Mouse (Mus musculus) spleen, adult 18-20 months (tissue): Measurements from ENCODE around the gene 4930564D02Rik.

Experiments used
- DNase-seq, 2 experiments: peaks; one replicate each; pipeline ENCODE4 v3.0.0; 2022; ENCODE audit warnings: mixed read lengths in 2 of 2

The 4930564D02Rik gene

GRCm38 (mm10) chr3:105114269-105114668 lies 47.6 kb downstream of the 4930564D02Rik start:
- peak; percentile 9 to 45 for DNase-seq

- DNase-seq = no peak
These were observed 50.0 kb downstream of the 4930564D02Rik start for GRCm38 (mm10) chr3:105116596-105116995.

GRCm38 (mm10) chr3:105123776-105124175 lies 57.1 kb downstream of the 4930564D02Rik start:
- no peak for DNase-seq

- DNase-seq = no peak
These were observed 61.2 kb downstream of the 4930564D02Rik start for GRCm38 (mm10) chr3:105127881-105128280.
